Mouse (Mus musculus) urinary bladder, adult 18-20 months (tissue): ENCODE measurements at regions not wholly inside any gene's neighbourhood (a gene's known extent, or its start where the extent isn't known, plus 50 kb on each side); places are given as distances from the start of the nearest gene placed in this dataset.

Source experiments
- DNase-seq, 2 experiments: peaks; one replicate each; pipeline ENCODE4 v3.0.0; 2022; ENCODE audit warnings: low spot score in 2 of 2, mixed read lengths in 2 of 2

DNA sequence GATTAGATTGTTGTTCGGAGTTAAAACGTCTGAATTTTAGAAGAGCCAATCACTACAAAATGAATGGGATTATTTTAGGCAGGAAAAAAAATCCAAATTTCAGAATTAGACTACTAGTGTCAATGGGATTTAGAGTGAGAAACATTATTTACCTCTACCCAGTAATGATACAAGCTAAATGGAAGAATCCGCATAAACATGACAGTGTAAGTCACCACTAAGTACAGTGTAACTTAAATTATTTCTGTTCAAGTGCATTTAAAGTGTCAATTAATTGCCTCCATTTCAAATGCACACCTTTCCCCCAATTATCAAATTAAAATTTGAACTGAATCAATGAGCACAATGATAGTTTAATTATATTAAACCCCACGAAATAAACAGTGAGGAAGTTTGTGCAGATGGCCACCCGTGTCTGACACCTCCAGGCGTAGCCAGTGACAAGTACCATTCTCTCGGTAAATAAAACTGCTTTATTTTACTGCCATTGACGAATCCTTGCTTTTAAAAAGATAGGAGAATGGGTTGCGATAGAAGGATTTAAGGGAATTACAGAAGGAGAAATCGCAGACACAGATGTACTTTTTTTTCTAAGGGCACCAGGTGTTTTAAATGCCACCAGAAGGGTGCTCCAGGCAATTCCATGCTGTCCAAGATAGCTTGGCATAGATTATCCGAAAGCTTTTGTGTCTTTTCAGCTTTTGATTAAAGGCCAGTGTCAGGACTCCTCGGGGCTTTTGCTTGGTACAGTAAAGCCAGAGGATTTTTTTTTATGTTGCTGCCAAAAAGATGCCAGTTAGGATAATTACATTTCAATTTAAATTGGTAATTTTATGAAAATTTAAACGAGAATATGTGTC is 249.5 kb upstream of the Gm11146 start:
- no peak for DNase-seq

DNA sequence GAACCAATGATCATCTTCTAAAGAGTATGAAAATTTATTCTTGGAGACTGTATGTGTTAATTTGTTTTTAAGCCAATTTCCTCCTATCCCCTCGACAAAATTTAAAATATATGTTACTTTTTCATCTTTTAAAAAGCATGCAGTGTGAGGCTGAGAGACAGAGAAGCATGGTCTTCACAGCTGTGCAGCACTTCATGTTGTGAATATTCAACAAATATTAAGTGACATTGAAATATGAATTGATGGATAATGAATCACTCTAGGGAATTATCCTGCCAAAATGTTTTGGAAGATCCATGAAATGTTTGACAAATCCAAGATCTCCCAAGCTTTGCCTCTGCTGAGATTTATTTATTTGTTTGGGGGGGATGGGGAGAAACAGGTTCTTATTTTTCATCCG is 233.9 kb upstream of the Gm11146 start:
- DNase-seq: no peak

- DNase-seq: peak in 1 of 2 experiments; percentile 57
Measured at GRCm38 (mm10) chr16:77827322-77828117, 225.6 kb upstream of the Gm11146 start.

DNA sequence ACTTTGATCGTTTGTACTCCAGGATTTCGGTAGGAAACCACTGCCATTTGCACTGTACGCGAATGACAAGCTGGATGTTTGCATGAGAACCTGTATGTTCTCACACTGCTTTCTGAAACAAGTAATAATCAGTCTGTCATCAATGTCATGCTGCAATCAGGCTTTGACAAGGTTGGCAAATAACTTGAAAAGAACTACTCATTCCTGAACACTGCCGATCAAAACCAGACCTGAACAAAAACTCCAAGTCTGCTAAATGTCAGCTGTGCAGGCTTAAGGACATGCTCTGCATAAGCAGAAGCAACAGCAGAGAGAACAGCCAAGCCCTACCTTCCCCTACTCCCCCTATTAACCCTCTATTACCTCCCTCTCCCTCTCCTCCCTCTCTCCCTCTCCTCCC is 197.8 kb upstream of the Gm11146 start:
- DNase-seq: no peak

DNA sequence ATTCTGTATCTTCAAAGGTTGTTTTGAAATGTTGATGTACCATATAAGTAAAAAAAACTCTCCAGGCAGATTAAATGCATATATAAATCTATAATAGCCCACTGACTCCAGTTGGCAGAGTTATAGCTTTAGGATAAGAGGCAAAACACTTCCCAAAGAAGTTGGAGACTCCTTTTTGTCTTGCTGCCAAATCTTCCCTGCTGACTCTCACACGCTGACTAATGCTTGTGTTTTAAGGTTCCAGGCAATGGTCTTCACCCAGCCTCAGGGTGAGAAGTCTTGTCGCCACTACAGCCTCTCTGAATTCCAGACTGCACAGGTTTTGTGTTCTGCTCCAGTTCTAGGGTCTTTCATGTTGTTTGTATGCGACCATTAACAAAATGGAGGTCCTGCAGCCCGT is 195.0 kb upstream of the Gm11146 start:
- no peak for DNase-seq

DNA sequence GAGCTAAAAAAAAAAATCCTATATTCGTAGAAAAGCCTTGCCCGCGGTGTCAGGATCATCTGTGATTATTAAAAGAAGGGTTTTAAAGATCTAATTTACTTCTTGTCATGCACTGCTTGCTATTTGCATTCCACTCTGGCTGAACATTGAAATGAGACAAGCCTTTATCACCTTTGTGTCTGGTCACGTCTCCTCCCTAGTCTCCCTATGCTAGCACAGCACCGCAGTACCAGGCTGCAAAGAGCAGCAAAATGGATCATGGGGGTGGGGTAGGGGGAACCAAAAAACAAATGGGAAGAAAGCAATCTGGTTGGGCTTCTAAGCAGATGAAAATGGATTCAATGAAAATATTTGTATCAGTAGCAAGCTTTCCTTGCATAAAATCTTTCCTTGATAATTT is 187.8 kb upstream of the Gm11146 start:
- DNase-seq: no peak

DNA sequence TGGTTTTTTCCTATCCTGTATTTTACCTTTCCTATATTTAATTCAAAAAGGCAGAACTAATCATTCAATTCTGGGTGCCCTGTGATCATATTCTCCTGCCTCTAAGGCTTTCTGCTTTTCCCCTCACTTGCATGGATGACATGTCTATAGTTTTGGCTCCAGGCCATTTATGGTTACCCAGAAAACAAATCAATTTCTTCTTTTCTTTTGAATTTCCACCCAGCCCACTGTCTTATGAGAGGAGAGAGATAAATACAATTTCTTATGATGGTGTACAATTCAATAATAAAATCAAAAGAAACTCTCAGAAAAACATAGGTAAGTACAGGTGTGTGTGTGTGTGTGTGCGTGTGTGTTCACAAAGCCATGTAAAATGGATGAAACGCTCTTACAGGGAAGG is 187.3 kb upstream of the Gm11146 start:
- DNase-seq: no peak

DNA sequence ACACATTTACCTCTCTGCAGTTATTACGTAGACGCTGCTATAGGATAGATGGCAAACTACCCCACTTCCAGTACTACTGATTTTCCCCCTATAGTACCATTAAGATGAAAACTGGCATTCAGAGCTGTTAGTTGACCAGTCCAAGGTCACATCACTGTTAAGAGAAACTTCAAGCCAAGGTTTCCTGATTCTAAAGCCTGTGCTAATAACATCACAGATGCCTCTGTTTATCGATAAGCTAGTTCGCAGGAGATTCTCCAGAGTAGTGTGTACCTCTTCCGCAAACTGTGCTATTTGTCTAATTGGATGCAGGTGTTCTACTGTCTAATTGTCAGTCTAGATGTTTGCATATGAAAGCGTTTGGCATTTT is 186.9 kb upstream of the Gm11146 start:
- DNase-seq: no peak

DNA sequence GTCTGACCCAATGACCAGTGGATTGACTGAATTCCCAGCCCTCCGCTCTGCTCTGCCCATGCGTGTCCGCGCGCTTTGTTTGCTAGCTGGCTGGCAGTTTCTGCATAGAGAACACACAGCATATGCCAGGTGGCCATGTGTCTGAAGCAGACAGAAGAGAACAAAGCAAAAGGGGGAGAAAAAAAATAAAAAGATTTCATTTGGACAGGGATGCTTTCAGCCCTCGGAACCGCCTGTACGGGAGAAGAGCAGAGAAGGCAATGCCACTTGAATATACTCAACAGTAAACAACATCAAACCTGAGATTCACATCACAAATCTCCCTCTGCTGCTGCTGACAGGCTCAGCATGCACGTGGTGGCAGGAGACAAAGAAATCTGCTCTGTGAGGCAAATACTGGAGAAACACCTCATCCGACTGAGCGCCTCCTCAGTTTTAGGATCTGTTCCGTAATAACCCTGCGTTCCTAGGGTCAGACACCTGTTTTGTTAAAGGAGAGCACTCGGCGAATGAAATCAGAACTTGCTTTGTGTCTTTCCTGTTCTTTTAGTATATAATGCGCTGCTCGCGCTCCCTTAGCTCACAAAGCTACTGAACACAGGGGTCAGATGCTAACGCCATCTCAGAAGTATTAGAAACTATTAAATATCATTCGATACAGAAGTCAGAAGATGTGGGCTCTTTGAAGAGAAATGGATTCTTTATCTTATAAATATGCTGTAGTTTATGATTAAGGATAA is 186.3 kb upstream of the Gm11146 start:
- no peak for DNase-seq

DNA sequence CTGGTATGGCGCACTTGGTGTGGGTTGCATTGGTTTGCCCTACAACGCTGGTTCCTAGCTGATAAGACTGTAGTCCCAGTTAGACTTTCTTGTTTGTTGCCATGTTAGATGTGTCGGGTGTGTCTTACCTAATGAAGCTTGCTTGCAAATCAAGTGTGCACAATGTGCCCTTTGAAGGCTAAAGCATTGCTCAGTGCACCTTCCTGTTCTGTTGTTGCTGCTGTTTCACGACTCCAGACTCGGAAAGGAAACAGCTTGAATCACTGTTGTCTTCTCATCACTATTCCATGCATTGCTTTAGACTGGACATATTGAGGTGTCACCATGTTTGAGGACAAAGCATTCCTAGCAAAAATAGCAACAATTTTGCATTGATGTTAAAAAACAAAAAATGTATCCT is 185.1 kb upstream of the Gm11146 start:
- DNase-seq: no peak

DNA sequence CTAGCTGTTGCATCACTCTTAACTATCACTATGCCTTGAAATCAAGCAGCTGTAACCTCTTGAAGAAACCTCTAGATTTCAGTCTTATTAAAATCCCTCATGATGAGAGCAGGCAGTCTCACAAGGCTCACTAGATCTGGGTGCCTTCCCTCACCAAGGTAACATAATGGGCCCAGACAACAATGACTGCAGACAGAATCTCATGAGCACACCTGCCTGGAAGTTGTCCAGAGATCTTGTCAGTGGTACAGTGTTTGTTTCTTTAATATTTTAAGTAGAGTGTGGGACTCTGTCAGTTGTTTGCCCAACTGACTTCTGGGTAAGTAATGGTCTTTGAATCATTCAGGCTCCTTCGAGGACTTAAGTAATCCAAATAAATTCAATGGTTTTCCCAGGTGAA is 177.1 kb upstream of the Gm11146 start:
- DNase-seq: no peak

GRCm38 (mm10) chr16:77772075-77772474 is 170.2 kb upstream of the Gm11146 start:
- DNase-seq: no peak

GRCm38 (mm10) chr16:77760926-77761347 is 159.0 kb upstream of the Gm11146 start:
- no peak for DNase-seq

- no peak for DNase-seq
Measured at GRCm38 (mm10) chr16:77760479-77760878, 158.6 kb upstream of the Gm11146 start.

GRCm38 (mm10) chr16:77759997-77760396 is 158.1 kb upstream of the Gm11146 start:
- no peak for DNase-seq

DNA sequence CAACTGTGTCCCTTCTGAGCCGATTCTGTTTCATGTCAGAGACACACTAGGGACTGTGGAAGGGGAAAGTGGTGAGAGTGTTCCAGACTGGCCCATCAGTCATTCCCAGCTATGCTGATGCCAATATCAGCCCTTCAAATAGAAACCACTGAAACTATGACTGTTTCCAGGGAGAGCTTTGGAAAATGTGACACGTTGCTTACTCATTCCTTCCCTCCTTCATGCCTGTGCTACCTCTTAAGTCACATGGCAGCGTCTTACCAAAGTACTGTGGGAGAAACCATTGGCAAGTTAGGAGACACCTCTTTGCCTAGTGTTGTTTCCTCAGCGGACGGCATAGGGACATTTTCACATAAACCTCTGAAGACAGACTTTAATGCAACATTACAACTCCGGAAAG is 153.0 kb upstream of the Gm11146 start:
- no peak for DNase-seq

- DNase-seq: no peak
Measured at GRCm38 (mm10) chr16:77749474-77749873, 147.6 kb upstream of the Gm11146 start.

- no peak for DNase-seq
Measured at GRCm38 (mm10) chr16:77743838-77744237, 141.9 kb upstream of the Gm11146 start.

DNA sequence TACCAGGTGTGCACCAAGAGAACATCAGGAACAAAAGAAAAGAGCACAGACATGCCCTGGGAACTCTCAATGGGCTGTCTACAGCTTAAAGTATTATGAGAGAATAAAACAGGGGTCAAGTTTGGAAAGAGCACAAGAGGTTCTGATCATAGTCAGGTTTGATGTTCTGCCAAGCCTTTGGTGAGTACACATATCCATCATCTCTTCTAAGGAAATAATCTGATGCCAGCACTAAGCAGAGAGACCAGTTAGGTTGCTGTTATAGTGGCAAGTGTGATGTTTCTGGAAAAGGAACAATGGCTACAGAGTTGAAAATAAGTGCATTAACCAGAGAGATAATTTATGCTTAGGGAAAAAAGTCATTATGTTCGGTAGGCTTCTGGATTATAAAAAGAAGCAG is 136.9 kb upstream of the Gm11146 start:
- no peak for DNase-seq

DNA sequence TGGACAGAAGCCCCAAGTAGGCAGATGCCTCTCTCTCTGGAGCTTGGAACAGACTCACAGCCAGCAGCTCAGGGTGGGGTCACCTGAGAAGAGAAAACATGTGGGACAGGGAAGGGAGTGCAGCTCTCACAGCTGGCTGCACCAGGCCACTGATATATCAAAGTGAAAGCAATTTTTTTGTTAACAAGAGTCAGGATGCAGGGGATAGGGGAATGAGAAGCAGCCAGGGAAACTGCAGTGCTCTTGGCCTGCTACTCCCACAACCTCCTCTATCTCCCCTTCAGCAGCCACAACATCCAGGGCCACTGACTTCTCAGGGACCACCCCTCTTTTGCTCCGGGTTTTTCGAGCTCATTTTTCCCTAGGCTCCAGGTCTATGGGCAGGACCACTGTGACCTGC is 117.5 kb upstream of the Gm11146 start:
- DNase-seq: no peak

DNA sequence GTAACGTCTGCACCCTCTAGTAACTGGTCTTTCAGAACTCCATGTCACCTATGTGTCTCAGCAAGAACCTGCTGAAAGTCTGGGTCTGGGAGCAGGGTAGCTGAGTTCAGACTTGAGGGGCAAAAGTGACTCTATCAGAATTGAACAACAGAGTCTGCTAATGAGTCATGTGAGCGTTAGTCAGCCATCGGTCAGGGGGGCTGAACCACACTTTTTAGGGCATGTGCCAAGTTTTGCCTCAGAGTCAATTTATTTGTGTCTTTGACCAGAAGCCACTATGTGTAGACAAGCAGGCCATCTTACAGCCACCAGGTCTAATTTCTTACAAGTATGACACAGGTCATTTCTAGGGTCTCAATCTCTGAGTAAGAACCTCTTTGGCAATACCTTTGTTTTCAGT is 115.9 kb upstream of the Gm11146 start:
- peak in 1 of 2 experiments; percentile 3 for DNase-seq

DNA sequence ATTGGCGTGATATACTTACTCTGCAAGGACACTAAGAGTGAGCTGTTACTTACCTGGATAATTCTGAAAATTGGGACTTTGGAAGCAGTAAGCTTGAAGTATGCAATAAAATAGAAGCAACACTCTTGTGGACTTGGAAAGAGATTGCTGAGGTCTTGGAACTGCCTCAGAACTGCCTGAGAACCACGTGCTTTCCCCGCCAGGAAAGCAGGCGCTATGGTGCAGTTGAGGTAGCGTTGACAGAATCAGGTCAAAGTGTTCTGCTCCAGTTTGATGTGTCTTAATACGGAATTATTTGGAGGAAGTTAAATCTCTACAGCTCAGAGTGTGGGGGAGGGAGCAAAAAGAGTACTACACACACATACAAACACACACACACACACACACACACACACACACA is 102.8 kb upstream of the Gm11146 start:
- no peak for DNase-seq
